Mouse (Mus musculus) embryonic facial prominence, embryonic 10.5 days (tissue): ENCODE results near the gene Ung. TPM values are rescaled to one million over a fixed set of nuclear protein-coding genes. Genes with fewer than 3 reads are reported as not detected.

Experiments used
- DNase-seq: peaks from one replicate; pipeline ENCODE4 v3.0.0-alpha.2; 2017; ENCODE audit warnings: low spot score
- H3K27ac ChIP-seq: fragments of 300-500 bp; sonication (generic); replicated peaks from 2 replicates; pipeline ENCODE4 v1.5.1; 2016; ENCODE audit warnings: mild to moderate bottlenecking
- H3K27me3 ChIP-seq: fragments of 300-500 bp; sonication (generic); replicated peaks from 2 replicates; pipeline ENCODE4 v1.6.1; 2016; ENCODE audit warnings: low read depth, mild to moderate bottlenecking; ENCODE audit not compliant: poor library complexity, severe bottlenecking
- H3K36me3 ChIP-seq: fragments of 300-500 bp; sonication (generic); replicated peaks from 2 replicates; pipeline ENCODE4 v1.6.1; 2016; ENCODE audit warnings: mild to moderate bottlenecking, moderate library complexity
- H3K4me1 ChIP-seq: fragments of 300-500 bp; sonication (generic); 2 replicates; pipeline ENCODE4 v1.6.1; 2016
- H3K4me3 ChIP-seq: fragments of 300-500 bp; sonication (generic); 2 replicates; pipeline ENCODE4 v1.5.1; 2016; ENCODE audit warnings: mild to moderate bottlenecking, moderate library complexity
- H3K9me3 ChIP-seq: fragments of 300-500 bp; sonication (generic); 2 replicates; pipeline ENCODE4 v1.6.1; 2016; ENCODE audit warnings: mild to moderate bottlenecking
- WGBS: fragments of 180-500 bp; shearing (Covaris S2); methylation state at CpG from one replicate; pipeline ENCODE4 v1.1.7; 2016; 5-methylcytosine and 5-hydroxymethylcytosine counted together
- polyA plus RNA-seq: library from polyadenylated mRNA; unstranded; fragments of >200 nt; fragmentation: Nextera tagmentation; extraction: Ambion mirVana; gene quantifications from 2 replicates; pipeline ENCODE4 v1.2.1, GENCODE M21; 2016

The Ung gene
- polyA plus RNA-seq, 1 experiment from 2014 or later: 76.0 TPM

GRCm38 (mm10) chr5:114135516-114135915, 5.3 kb downstream of the Ung start:
- Histone ChIP-seq H3K9me3 (no peaks in the 10 kb centered on the region), H3K27ac (no peak overlapping the region), H3K27me3 (no peaks in the 10 kb centered on the region), H3K4me3 (no peak overlapping the region), H3K36me3 (peaks cover 81% of the 10 kb centered on the region), H3K4me1 (peaks cover 49% of the 10 kb centered on the region)
- DNase-seq: no peak
- 89% methylated on average over 10 of the region's 10 CpGs for WGBS

DNA sequence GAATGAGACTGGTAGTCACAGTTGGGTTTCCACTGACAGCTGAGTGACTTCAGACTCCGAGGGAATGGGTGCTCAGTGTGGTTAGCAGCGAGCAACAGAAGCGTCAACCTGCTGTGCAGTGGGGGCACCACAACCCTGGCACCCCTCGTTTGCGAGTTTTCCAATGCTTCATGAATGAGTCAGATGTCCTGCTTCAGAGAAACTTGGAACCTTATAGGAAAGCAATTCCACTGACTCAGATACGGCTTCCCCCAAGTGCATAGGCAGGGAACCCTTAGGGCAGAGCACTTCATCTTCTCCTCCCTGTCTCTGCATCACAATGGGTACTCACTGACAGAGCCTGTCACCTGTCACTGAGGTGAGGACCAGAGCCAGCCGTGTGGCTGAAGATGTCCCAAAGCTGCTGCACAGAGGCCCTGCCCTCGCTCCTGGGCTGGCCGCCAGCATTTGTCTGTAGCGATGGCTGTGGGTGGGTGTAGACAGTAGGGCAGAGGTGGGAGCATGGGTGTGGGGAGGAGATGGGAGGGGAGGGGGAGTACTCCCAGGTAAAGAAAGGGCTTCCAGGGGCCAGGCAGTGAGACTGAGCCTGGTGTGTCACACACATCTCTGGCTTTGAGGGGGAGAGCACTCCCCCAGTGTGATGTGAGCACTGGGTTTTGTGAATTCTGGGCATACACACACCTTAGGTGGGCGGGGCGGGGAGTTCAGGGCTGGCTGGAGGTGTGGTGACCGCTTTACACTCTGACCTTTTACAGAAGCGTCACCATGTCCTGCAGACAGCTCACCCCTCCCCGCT, 7.5 kb downstream of the Ung start:
- Histone ChIP-seq H3K27me3 (no peaks in the 10 kb centered on the region), H3K36me3 (peaks cover 78% of the 10 kb centered on the region), H3K4me3 (no peak overlapping the region), H3K27ac (no peak overlapping the region), H3K9me3 (no peaks in the 10 kb centered on the region), H3K4me1 (peaks cover 32% of the 10 kb centered on the region)
- DNase-seq: no peak
- 87% methylated on average over 15 of the region's 15 CpGs for WGBS

DNA sequence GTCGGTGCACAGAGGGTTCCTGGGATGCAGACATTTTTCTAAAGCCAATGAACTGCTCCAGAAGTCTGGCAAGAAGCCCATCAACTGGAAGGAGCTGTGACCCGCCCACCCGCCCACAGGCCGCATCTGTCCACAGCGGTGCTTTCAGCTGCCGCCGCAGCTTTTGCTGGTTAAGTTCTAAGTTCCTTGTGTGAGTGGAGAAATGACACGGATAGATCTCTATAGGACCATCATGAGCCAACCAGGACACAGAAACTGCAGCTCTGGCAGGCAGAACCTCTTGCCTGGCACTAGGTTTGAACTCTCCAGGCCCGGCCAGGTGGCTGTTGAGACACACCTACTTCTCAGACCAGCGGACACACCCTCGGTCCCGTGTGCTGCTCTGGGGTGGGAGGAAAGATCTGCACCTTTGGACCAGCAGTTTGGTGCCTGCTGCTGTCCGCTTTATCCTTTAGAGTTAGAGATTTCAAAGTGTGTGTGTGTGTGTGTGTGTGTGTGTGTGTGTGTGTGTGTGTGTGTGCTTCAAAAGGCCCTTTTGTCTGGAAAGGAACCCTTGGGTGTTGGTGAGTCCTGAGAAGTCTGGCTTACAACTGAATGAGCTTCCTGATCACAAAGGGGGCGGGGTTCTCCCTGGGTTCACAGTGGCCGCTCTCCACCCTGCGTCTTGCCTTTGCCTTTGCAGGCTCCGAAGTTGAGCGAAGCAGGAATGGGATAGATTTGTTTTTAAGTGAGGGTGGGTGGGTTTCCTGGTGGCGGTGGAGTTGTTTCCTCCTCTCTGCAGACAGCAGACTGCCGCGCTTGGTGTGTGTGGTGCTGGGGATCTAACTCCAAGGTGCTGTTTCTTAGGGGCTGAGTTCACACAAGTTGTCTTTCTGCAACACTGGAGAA, 8.3 kb downstream of the Ung start:
- DNase-seq: no peak
- Histone ChIP-seq H3K4me1 (peaks cover 27% of the 10 kb centered on the region), H3K9me3 (no peaks in the 10 kb centered on the region), H3K27ac (no peak overlapping the region), H3K36me3 (peaks cover 70% of the 10 kb centered on the region), H3K27me3 (no peaks in the 10 kb centered on the region), H3K4me3 (no peak overlapping the region)
- WGBS: 85% methylated on average over 21 of the region's 21 CpGs

- Histone ChIP-seq H3K9me3 (no peaks in the 10 kb centered on the region), H3K36me3 (peaks cover 63% of the 10 kb centered on the region), H3K4me1 (peaks cover 27% of the 10 kb centered on the region), H3K27ac (no peak overlapping the region), H3K27me3 (no peaks in the 10 kb centered on the region), H3K4me3 (no peak overlapping the region)
- no peak for DNase-seq
- WGBS: 71% methylated on average over 9 of the region's 9 CpGs
Measured at GRCm38 (mm10) chr5:114139175-114139574, 9.0 kb downstream of the Ung start.

DNA sequence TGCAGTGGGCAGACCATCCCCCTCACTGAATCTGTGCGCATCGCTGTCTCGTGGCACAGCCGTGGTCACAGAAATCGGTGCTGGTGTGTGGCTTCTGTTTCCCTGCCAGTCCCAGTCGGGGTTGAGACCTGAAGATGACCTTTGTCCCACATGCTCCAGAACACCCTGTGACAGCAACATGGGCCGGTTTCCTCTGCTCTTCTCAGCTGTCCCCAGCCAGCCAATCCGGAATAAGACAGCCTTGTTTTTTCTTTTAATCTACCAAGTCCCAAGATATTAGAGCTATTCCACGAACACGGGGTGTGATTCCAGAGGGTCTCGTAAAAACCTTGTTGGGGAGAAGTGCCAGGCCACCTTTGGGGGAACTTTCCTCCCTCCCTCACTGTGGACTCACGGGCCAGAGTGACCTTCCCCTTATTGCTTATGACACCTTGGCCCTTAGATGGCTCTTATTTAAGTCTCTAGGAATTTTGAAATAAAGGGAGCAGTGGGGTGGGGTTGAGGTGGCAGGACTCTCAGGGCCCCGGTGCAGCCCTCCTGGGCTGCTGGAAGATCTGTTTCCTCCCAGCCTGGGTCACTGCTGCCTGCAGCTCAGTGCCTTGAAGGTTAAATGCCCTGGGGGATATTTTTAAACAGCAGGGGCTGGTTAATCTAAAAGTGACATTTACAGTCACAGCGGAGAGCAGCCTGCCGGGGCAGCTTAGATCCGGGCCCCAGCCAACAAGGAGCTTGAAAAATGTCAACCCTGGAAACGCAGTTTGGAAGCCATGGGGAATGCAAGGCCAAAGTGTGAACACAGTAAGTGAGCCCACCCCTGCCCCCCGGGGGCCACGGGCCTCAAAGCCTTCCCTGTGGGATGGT, 16.1 kb downstream of the Ung start, which contains the start of gene Acacb:
Acacb (plus strand) TSS at position 508 of the 861 bp plus-strand sequence.
- H3K36me3 ChIP-seq: no peaks in the 10 kb centered on the region
- 44% methylated on average over 19 of the region's 19 CpGs for WGBS
- DNase-seq: no peak
- peaks cover 36% of the 10 kb centered on the region for H3K4me1 ChIP-seq
- no peaks in the 10 kb centered on the region for H3K27me3 ChIP-seq
- no peaks in the 10 kb centered on the region for H3K9me3 ChIP-seq
- H3K4me3 ChIP-seq: 0 out of 2 replicates have a peak within 1 kb of the TSS, but pooled peaks have one; percentile 18
- H3K27ac ChIP-seq: peak within 1 kb of the TSS; percentile 24; the same call in 1 of the 2 replicates

GRCm38 (mm10) chr5:114147043-114147972, 17.1 kb downstream of the Ung start:
- Histone ChIP-seq H3K36me3 (no peaks in the 10 kb centered on the region), H3K9me3 (no peaks in the 10 kb centered on the region), H3K4me3 (no peak overlapping the region), H3K27ac (0 out of 2 replicates have a peak overlapping the region, but pooled peaks have one; percentile 24), H3K27me3 (no peaks in the 10 kb centered on the region), H3K4me1 (peaks cover 36% of the 10 kb centered on the region)
- DNase-seq: no peak
- 84% methylated on average over 14 of the region's 14 CpGs for WGBS

DNA sequence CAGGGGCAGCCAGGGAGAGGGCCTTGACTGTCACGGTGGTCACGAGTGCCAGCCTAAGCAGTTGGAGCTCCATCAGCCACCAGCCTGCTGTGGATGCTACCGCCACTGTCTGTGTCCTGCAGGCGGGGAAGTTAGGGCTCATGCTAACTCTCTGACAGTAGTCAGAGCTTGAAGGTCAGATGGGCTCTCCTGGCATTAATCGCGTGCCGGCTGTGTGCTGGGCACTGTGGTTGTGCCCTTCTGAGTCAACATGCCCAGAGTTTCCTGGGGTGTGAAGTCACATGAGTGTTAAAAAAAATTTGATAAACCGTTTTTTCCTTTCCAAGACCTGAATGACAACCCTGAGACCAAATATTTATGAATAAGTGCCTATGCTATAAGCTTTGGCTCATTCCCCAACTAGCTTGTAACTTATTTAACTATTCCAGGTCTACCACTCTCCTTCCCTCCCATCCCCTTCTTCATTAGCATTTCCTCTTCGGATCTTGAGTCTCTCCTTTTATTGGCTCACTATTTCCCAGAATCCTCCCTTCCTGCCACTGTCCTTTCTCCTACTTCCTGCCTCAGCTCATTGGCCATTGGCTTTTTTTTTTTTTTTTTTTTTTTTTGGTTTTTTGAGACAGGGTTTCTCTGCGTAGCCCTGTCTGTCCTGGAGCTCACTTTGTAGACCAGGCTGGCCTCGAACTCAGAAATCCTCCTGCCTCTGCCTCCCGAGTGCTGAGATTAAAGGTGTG, 22.3 kb downstream of the Ung start:
- H3K4me3 ChIP-seq: no peak overlapping the region
- 84% methylated on average over 12 of the region's 12 CpGs for WGBS
- no peaks in the 10 kb centered on the region for H3K36me3 ChIP-seq
- no peaks in the 10 kb centered on the region for H3K9me3 ChIP-seq
- H3K27ac ChIP-seq: no peak overlapping the region
- DNase-seq: no peak
- H3K27me3 ChIP-seq: no peaks in the 10 kb centered on the region
- H3K4me1 ChIP-seq: peaks cover 26% of the 10 kb centered on the region

GRCm38 (mm10) chr5:114153490-114153889, 23.3 kb downstream of the Ung start:
- H3K27ac ChIP-seq: peak overlapping the region; percentile 46; the same call in 1 of the 2 replicates
- no peaks in the 10 kb centered on the region for H3K9me3 ChIP-seq
- peak; percentile 64 for DNase-seq
- WGBS: 3% methylated on average over 12 of the region's 12 CpGs
- H3K4me1 ChIP-seq: peaks cover 23% of the 10 kb centered on the region
- H3K36me3 ChIP-seq: no peaks in the 10 kb centered on the region
- H3K27me3 ChIP-seq: no peaks in the 10 kb centered on the region
- peak overlapping the region; percentile 52 for H3K4me3 ChIP-seq

GRCm38 (mm10) chr5:114154765-114155164, 24.6 kb downstream of the Ung start:
- Histone ChIP-seq H3K27ac (no peak overlapping the region), H3K4me1 (peaks cover 23% of the 10 kb centered on the region), H3K4me3 (no peak overlapping the region), H3K36me3 (no peaks in the 10 kb centered on the region), H3K27me3 (no peaks in the 10 kb centered on the region), H3K9me3 (no peaks in the 10 kb centered on the region)
- WGBS: 82% methylated on average over 5 of the region's 5 CpGs
- DNase-seq: no peak

GRCm38 (mm10) chr5:114155168-114155933, 25.2 kb downstream of the Ung start:
- Histone ChIP-seq H3K36me3 (no peaks in the 10 kb centered on the region), H3K4me1 (peaks cover 23% of the 10 kb centered on the region), H3K4me3 (no peak overlapping the region), H3K27me3 (no peaks in the 10 kb centered on the region), H3K9me3 (no peaks in the 10 kb centered on the region), H3K27ac (no peak overlapping the region)
- DNase-seq: no peak
- WGBS: 58% methylated on average over 9 of the region's 9 CpGs
